Mouse (Mus musculus): ENCODE results near the gene B3galnt2. TPM values are rescaled to one million over a fixed set of nuclear protein-coding genes. Genes with fewer than 3 reads are reported as not detected.

B3galnt2 gene
- total RNA-seq, 2 experiments from 2014 or later: 10.7 to 14.2 TPM

DNA sequence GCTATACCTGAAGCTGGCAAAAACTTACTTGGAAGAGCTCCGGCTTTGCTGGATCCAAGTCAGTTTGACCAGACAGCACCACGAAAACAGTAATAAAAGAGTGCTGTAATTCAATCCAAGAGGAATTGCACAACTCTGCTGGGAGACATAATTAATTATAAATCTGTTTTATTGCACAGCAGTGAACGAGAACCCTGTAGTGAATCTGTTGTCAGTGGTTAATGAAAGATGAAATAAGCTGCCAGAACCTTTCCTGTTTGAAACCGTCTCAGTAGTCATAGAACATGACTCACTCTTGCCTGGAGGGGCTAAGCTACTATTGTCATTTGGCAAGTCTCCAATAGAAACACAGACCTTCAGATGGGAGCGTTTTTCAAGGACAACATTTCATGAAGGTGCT lies 85.9 kb downstream of the B3galnt2 start:
- intact Hi-C loops (cut with DNase I): no loop called here
- no peak for DNase-seq (ENCODE audit: low spot score in 2 of 2)

DNA sequence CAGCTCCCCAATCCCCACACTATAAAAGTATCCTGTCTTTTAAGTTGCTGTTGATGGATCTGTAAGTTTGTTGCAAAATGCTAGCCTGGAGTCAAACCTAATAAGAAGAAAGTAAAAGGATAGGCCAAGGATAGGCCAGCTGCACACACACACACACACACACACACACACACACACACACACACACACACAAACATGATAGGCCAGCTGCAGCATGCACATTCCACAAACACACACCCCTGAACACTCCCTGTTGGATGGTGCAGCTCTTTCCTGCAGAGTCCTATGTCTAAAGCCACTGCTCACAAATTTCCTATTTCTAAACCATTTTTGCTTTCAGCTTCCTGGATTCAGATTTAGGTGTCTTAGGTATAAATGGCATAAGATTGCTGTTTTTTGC lies 89.6 kb downstream of the B3galnt2 start:
- DNase-seq (ENCODE audit: low spot score in 2 of 2): no peak
- intact Hi-C loops (cut with DNase I): no loop called here

DNA sequence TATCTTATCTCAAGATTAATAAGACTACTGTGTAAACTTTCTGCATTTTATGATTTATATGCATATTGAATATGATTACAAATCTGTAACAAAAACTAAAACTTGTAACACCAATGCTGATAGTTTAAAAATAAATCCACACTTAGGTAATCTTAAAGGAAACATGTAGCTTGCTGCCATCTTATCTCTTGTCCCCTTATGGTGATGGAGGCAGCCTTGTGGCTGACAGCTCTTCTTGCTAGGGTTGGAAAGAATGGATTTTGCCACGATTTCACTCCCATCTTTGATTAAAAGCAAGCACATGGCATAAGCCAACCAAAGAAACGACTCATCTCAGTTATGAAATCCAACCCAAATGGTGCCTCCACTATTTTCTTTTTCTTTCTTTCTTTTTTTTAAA lies 90.3 kb downstream of the B3galnt2 start:
- DNase-seq (ENCODE audit: low spot score in 2 of 2): no peak
- intact Hi-C loops (cut with DNase I): no loop called here

Other genes with a start within 250 kb of the B3galnt2 start
- gene Gng4, start 170.4 kb upstream of the B3galnt2 start, total RNA-seq (2021): 10 to 100 TPM; 48.5 to 49.8 TPM
- gene Tbce, start 85.2 kb downstream of the B3galnt2 start, total RNA-seq (2021): 10 to 100 TPM; 76.5 to 79.1 TPM
- gene Arid4b, start 108.8 kb downstream of the B3galnt2 start, total RNA-seq (2021): 10 to 100 TPM; 46.1 to 50.5 TPM
- gene Ggps1, start 109.0 kb downstream of the B3galnt2 start, total RNA-seq (2021): 10 to 100 TPM; 61.4 to 62.7 TPM